Mouse (Mus musculus): Measurements from ENCODE around the gene Srek1.

- TF ChIP-seq GATA1 (IDR thresholded peaks at IDR 0.05; ENCODE audit: borderline replicate concordance, low read length) = no peak
- no peak for TF ChIP-seq FLI1 (IDR thresholded peaks at IDR 0.05; ENCODE audit: low read length)
Observed at GRCm38 (mm10) chr13:103710359-103710781, 64.0 kb downstream of the Srek1 start.
